Mouse (Mus musculus) NIH3T3 (cell line): ENCODE results near the gene C730034F03Rik.

ENCODE experiments used
- DNase-seq: peaks from one replicate; pipeline ENCODE4 v3.0.0-alpha.2; 2012; ENCODE audit warnings: low read depth

Gene C730034F03Rik

GRCm38 (mm10) chr15:89475611-89476474 is 46.5 kb downstream of the C730034F03Rik start:
- DNase-seq = peak; percentile 98

- DNase-seq = peak; percentile 72
Observed at GRCm38 (mm10) chr15:89476475-89476815, 47.1 kb downstream of the C730034F03Rik start.

GRCm38 (mm10) chr15:89477091-89477491 is 47.7 kb downstream of the C730034F03Rik start, which contains the start of gene Arsa:
Gene Arsa (minus strand): TSS chr15:89477425.
- no peak for DNase-seq

GRCm38 (mm10) chr15:89477806-89478205 is 48.4 kb downstream of the C730034F03Rik start:
- no peak for DNase-seq

GRCm38 (mm10) chr15:89478622-89479021 is 49.2 kb downstream of the C730034F03Rik start:
- DNase-seq = no peak
